Mouse (Mus musculus) intestine, embryonic 16.5 days (tissue): ENCODE measurements around the gene Crlf2. TPM values are rescaled to one million over a fixed set of nuclear protein-coding genes. Genes with fewer than 3 reads are reported as not detected.

Experiments
- ATAC-seq: fragments of 200-750 bp; cut with Nextera tagmentation; 2 replicates; pipeline ENCODE4 v1.8.0; 2017; ENCODE audit warnings: moderate TSS enrichment, moderate library complexity
- H3K27ac ChIP-seq: fragments of 300-500 bp; sonication (generic); 2 replicates; pipeline ENCODE4 v1.5.1; 2014; ENCODE audit warnings: mild to moderate bottlenecking, low read length
- H3K27me3 ChIP-seq: fragments of 300-500 bp; sonication (generic); replicated peaks from 2 replicates; pipeline ENCODE4 v1.6.1; 2014; ENCODE audit warnings: low read length, control low read depth, mixed read lengths; ENCODE audit not compliant: control insufficient read depth, insufficient read depth
- H3K36me3 ChIP-seq: fragments of 300-500 bp; sonication (generic); 2 replicates; pipeline ENCODE4 v1.6.1; 2014; ENCODE audit warnings: low read length, control low read depth; ENCODE audit not compliant: control insufficient read depth, insufficient read depth
- H3K4me1 ChIP-seq: fragments of 300-500 bp; sonication (generic); 2 replicates; pipeline ENCODE4 v1.6.1; 2014; ENCODE audit warnings: low read length, control low read depth, mixed read lengths; ENCODE audit not compliant: control insufficient read depth, insufficient read depth
- H3K4me2 ChIP-seq: fragments of 300-500 bp; sonication (generic); 2 replicates; pipeline ENCODE4 v1.6.1; 2014; ENCODE audit warnings: low read depth, low read length, control low read depth
- H3K4me3 ChIP-seq: fragments of 300-500 bp; sonication (generic); 2 replicates; pipeline ENCODE4 v1.5.1; 2014; ENCODE audit warnings: mild to moderate bottlenecking, low read length
- H3K9ac ChIP-seq: fragments of 300-500 bp; sonication (generic); 2 replicates; pipeline ENCODE4 v1.6.1; 2014; ENCODE audit warnings: low read depth, low read length
- H3K9me3 ChIP-seq: fragments of 300-500 bp; sonication (generic); 2 replicates; pipeline ENCODE4 v1.6.1; 2016; ENCODE audit warnings: low read length, control low read depth; ENCODE audit not compliant: control insufficient read depth
- WGBS: fragments of 180-500 bp; shearing (Covaris S2); extraction: QIAGEN DNeasy Blood & Tissue Kit; methylation state at CpG from one replicate; pipeline ENCODE4 v1.1.7; 2014; 5-methylcytosine and 5-hydroxymethylcytosine counted together
- polyA plus RNA-seq: library from polyadenylated mRNA; unstranded; fragments of >200 nt; fragmentation: Nextera tagmentation; extraction: Ambion mirVana; gene quantifications from 2 replicates; pipeline ENCODE4 v1.2.1, GENCODE M21; 2015

The Crlf2 gene
- polyA plus RNA-seq, 1 experiment from 2014 or later = 10.4 TPM

- Histone ChIP-seq H3K27ac (peak overlapping the region; percentile 98), H3K9ac (peak overlapping the region; percentile 17; the same call in 1 of the 2 replicates), H3K4me2 (peak overlapping the region; percentile 29), H3K27me3 (no peaks in the 10 kb centered on the region), H3K36me3 (peaks cover 21% of the 10 kb centered on the region), H3K9me3 (peaks cover 37% of the 10 kb centered on the region), H3K4me3 (peak overlapping the region; percentile 77), H3K4me1 (no peaks in the 10 kb centered on the region)
- ATAC-seq = peak; percentile 71
- 4% methylated on average over 40 of the region's 40 CpGs for WGBS
Observed at GRCm38 (mm10) chr5:109556591-109557320, 2.0 kb downstream of the Crlf2 start.

DNA sequence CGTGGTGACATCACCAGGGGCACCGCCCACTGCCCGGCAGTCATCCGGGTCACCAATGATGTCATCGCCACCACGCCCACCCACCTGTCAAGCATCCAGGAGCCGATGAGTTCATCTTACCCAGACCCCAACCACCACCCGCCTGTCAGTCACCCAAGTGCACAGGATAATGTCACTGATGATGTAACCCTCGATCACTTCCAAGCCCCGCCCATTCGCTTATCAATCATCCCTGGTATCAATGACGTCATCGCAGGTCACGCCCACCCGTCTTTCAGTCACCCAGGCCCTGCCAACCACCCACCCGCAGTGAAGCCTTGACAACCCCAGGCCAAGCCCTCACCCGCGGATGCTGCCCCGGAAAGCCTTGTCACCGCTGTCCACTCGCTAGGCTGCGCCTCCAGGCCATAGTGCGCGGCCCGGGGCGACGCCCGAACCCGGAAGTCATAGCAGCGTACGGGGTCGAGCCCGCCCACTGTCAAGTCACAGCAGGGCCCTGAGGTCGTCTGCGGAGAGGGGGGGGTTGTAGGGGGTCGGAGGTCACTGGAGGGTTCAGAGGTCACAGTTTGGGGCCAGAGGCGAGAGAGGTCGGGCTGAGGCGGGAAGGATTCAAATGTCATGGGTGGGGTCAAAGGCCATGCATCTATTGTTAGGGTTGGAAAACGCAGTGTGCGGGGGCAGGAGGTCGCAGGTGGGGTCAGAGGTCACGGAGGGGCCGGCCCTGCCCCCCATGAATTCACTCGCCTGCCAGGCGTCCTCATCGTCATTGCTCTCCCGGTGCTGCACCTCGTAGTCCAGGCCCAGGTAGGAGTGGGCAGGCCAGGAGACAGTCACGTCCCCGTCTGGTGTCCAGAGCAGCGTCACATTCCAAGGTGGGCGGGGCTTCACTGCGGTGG lies 2.9 kb downstream of the Crlf2 start:
- peak overlapping the region; percentile 98; the same call in 1 of the 2 replicates for H3K27ac ChIP-seq
- H3K27me3 ChIP-seq = no peaks in the 10 kb centered on the region
- H3K36me3 ChIP-seq = peaks cover 21% of the 10 kb centered on the region
- H3K4me2 ChIP-seq = peak overlapping the region; percentile 29
- peak overlapping the region; percentile 77 for H3K4me3 ChIP-seq
- no peaks in the 10 kb centered on the region for H3K4me1 ChIP-seq
- no peak overlapping the region for H3K9ac ChIP-seq
- no peak for ATAC-seq
- peaks cover 43% of the 10 kb centered on the region for H3K9me3 ChIP-seq
- 74% methylated on average over 54 of the region's 54 CpGs for WGBS

GRCm38 (mm10) chr5:109555236-109555675 lies 3.5 kb downstream of the Crlf2 start:
- H3K9ac ChIP-seq = no peak overlapping the region
- H3K9me3 ChIP-seq = peaks cover 43% of the 10 kb centered on the region
- WGBS = 80% methylated on average over 23 of the region's 26 CpGs
- ATAC-seq = no peak
- H3K27ac ChIP-seq = no peak overlapping the region
- H3K36me3 ChIP-seq = peaks cover 21% of the 10 kb centered on the region
- no peaks in the 10 kb centered on the region for H3K4me1 ChIP-seq
- no peak overlapping the region for H3K4me3 ChIP-seq
- no peak overlapping the region for H3K4me2 ChIP-seq
- H3K27me3 ChIP-seq = no peaks in the 10 kb centered on the region

- no peak overlapping the region for H3K9ac ChIP-seq
- H3K9me3 ChIP-seq = peaks cover 43% of the 10 kb centered on the region
- WGBS = 85% methylated on average over 30 of the region's 30 CpGs
- no peaks in the 10 kb centered on the region for H3K27me3 ChIP-seq
- H3K27ac ChIP-seq = no peak overlapping the region
- peaks cover 21% of the 10 kb centered on the region for H3K36me3 ChIP-seq
- no peak overlapping the region for H3K4me3 ChIP-seq
- no peak overlapping the region for H3K4me2 ChIP-seq
- no peaks in the 10 kb centered on the region for H3K4me1 ChIP-seq
- ATAC-seq = no peak
Observed at GRCm38 (mm10) chr5:109554091-109555050, 4.4 kb downstream of the Crlf2 start.

DNA sequence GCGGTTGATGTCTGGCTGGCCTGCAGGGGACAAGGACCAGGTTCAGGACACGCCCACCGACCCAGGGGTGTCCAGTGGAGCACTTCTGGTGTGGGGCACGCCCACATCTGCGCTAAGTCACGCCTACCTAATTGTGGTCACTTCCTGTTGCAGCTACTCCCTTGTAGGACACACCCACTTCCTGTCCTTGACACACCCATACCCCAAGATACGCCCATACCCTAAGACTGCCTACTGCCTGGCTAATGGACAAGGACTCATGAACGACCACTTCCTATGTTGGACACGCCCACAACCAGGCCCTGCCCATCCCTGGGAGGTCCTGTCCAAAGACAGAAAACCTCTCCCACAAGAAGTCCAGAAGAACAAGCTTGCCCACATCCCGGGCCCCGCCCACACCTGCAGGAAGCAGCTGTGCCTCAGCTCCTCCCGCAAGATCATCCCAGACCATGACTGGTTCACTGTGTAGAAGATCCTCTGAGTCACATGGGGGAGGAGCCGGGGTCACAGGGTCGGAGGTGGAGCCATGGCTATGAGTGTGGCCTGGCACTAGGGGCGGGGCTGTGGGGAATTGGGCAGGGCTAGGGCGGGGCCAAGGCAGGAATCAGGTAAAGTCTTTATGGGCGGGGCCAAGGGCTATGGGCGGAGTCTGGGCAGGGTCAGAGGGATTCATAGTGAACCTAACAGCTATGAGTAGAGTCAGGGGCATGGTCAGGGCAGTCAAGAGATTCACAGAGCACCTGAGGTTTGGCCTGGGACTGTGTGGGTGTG lies 5.4 kb downstream of the Crlf2 start:
- H3K4me1 ChIP-seq = no peaks in the 10 kb centered on the region
- no peak overlapping the region for H3K4me2 ChIP-seq
- no peak overlapping the region for H3K4me3 ChIP-seq
- no peaks in the 10 kb centered on the region for H3K27me3 ChIP-seq
- no peak overlapping the region for H3K27ac ChIP-seq
- no peak overlapping the region for H3K9ac ChIP-seq
- H3K36me3 ChIP-seq = peaks cover 21% of the 10 kb centered on the region
- H3K9me3 ChIP-seq = peaks cover 43% of the 10 kb centered on the region
- ATAC-seq = no peak
- 64% methylated on average over 18 of the region's 18 CpGs for WGBS

GRCm38 (mm10) chr5:109552541-109552940 lies 6.3 kb downstream of the Crlf2 start:
- ATAC-seq = no peak
- peaks cover 21% of the 10 kb centered on the region for H3K36me3 ChIP-seq
- no peak overlapping the region for H3K27ac ChIP-seq
- no peak overlapping the region for H3K4me3 ChIP-seq
- WGBS = 79% methylated on average over 15 of the region's 15 CpGs
- H3K4me2 ChIP-seq = no peak overlapping the region
- H3K9ac ChIP-seq = no peak overlapping the region
- H3K27me3 ChIP-seq = no peaks in the 10 kb centered on the region
- H3K4me1 ChIP-seq = no peaks in the 10 kb centered on the region
- peaks cover 43% of the 10 kb centered on the region for H3K9me3 ChIP-seq

DNA sequence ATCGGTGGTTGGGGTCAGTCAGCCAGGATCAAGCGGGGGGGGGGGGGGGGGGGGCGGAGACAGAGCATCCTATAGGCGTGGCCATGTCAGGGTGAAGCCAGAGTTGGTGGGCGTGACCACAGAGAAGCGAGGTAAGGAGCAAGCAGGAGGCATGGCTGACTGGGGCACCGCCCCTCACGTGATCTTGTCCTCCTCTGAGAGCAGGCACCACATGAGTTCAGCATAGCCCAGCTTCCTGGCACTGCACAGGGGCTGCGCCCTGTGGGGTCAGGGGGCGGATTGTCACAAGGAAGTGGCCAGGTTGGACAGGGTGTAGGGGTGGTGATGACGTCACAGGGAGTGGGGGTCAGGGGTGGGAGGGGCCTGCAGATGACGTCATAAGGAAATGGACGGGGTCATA lies 6.7 kb downstream of the Crlf2 start:
- ATAC-seq = no peak
- Histone ChIP-seq H3K36me3 (peaks cover 21% of the 10 kb centered on the region), H3K4me2 (no peak overlapping the region), H3K4me3 (no peak overlapping the region), H3K4me1 (no peaks in the 10 kb centered on the region), H3K9ac (no peak overlapping the region), H3K27me3 (no peaks in the 10 kb centered on the region), H3K27ac (no peak overlapping the region), H3K9me3 (peaks cover 43% of the 10 kb centered on the region)
- WGBS = 86% methylated on average over 11 of the region's 13 CpGs

GRCm38 (mm10) chr5:109551041-109551765 lies 7.6 kb downstream of the Crlf2 start:
- no peaks in the 10 kb centered on the region for H3K27me3 ChIP-seq
- no peak overlapping the region for H3K27ac ChIP-seq
- peaks cover 38% of the 10 kb centered on the region for H3K9me3 ChIP-seq
- no peak overlapping the region for H3K9ac ChIP-seq
- no peak for ATAC-seq
- H3K4me2 ChIP-seq = no peak overlapping the region
- WGBS = 91% methylated on average over 25 of the region's 25 CpGs
- peaks cover 20% of the 10 kb centered on the region for H3K36me3 ChIP-seq
- no peaks in the 10 kb centered on the region for H3K4me1 ChIP-seq
- H3K4me3 ChIP-seq = no peak overlapping the region
